ENCODE assay signal across 26 mouse cellular contexts in the genomic region with DNA sequence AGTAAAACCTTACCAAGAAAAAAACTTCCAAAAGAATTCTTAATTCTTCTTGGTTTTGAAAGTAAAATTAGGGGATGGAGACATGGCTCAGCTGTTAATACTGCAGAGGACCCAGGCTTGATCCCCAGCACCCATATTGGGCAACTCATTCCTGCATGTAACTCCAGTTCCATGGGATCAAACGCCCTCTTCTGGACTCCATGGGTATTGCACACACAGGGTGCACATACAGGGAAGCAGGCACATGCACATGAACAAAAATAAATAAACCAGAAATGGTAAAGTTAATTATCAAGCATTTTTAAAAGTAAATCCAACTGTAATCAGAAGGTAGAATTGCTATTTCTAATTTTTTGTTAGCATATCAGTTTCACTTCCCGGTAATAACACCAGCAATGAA. TPM values are rescaled to one million over a fixed set of nuclear protein-coding genes. Genes with fewer than 3 reads are reported as not detected.
DNase-seq lines count a peak whose midpoint lies in the region; ATAC-seq and TF ChIP-seq lines count a peak whose summit lies in the region.
"Had no signal": no experiment of that assay in that cellular context is flagged by ENCODE, and none has a peak within 500 bp of the region (broad histone marks: within the 10 kb centered on the region; RNA-seq: fewer than 3 reads in every experiment).

No protein-coding gene starts in this region.

- no peak overlapping the region for H3K4me2 ChIP-seq in hindbrain, postnatal 0 days (ENCODE audit: low read depth, low read length)
- no peak overlapping the region for H3K4me2 ChIP-seq in hindbrain, embryonic 16.5 days (ENCODE audit: low read length)
- H3K4me2 ChIP-seq in lung, embryonic 14.5 days: no peak overlapping the region
- H3K4me2 ChIP-seq: embryonic facial prominence, embryonic 15.5 days; hindbrain, embryonic 15.5 days; liver, embryonic 12.5 days; neural tube, embryonic 15.5 days had no signal

- no peak overlapping the region for H3K27ac ChIP-seq in hindbrain, postnatal 0 days
- no peak overlapping the region for H3K27ac ChIP-seq in hindbrain, embryonic 16.5 days (ENCODE audit: low read depth, low read length)
- no peak overlapping the region for H3K27ac ChIP-seq in lung, embryonic 14.5 days (ENCODE audit: low read depth)
- no peak overlapping the region for H3K27ac ChIP-seq in ES-E14 (ENCODE audit: insufficient read depth, low read depth, low read length, poor library complexity, severe bottlenecking)
- H3K27ac ChIP-seq in cortical plate, adult 2 months (ENCODE audit: insufficient read depth, low read length): no peak overlapping the region
- no peak overlapping the region for H3K27ac ChIP-seq in embryonic facial prominence, embryonic 10.5 days (replicated peaks)
- H3K27ac ChIP-seq: embryonic facial prominence, embryonic 15.5 days; hindbrain, embryonic 15.5 days; limb, embryonic 10.5 days; liver, embryonic 12.5 days; neural tube, embryonic 15.5 days had no signal

- peak; percentile 21; the same call in 1 of the 2 replicates for TF ChIP-seq CTCF in hindbrain, postnatal 0 days (IDR thresholded peaks at IDR 0.05; ENCODE audit: low read depth)
- peak; percentile 33 for TF ChIP-seq CTCF in lung, embryonic 14.5 days (IDR thresholded peaks at IDR 0.05; ENCODE audit: low read depth)
- 0 out of 2 replicates have a peak, but pooled peaks have one; percentile 5 for TF ChIP-seq CTCF in cortical plate, adult 2 months (IDR thresholded peaks at IDR 0.05; ENCODE audit: extremely low read depth, insufficient read depth, low read length)

- ATAC-seq in hindbrain, postnatal 0 days: no peak
- no peak for ATAC-seq in hindbrain, embryonic 16.5 days
- ATAC-seq in lung, embryonic 14.5 days (ENCODE audit: insufficient read depth): no peak
- ATAC-seq: activated CD4-positive, CD25-positive, alpha-beta regulatory T cell, adult 4 months; liver, embryonic 12.5 days had no signal

- H3K36me3 ChIP-seq in hindbrain, postnatal 0 days (ENCODE audit: insufficient read depth, low read length): no peaks in the 10 kb centered on the region
- H3K36me3 ChIP-seq in hindbrain, embryonic 16.5 days (ENCODE audit: control insufficient read depth, insufficient read depth, low read length): no peaks in the 10 kb centered on the region
- no peaks in the 10 kb centered on the region for H3K36me3 ChIP-seq in lung, embryonic 14.5 days (ENCODE audit: insufficient read depth)
- H3K36me3 ChIP-seq in ES-E14 (ENCODE audit: control insufficient read depth, insufficient read depth, low read length, poor library complexity, severe bottlenecking): no peaks in the 10 kb centered on the region
- H3K36me3 ChIP-seq in embryonic facial prominence, embryonic 10.5 days (replicated peaks): no peaks in the 10 kb centered on the region
- H3K36me3 ChIP-seq: embryonic facial prominence, embryonic 15.5 days; hindbrain, embryonic 15.5 days; limb, embryonic 10.5 days; liver, embryonic 12.5 days; neural tube, embryonic 15.5 days had no signal

- no peaks in the 10 kb centered on the region for H3K4me1 ChIP-seq in hindbrain, postnatal 0 days (ENCODE audit: insufficient read depth, low read length)
- no peaks in the 10 kb centered on the region for H3K4me1 ChIP-seq in hindbrain, embryonic 16.5 days (ENCODE audit: control insufficient read depth, insufficient read depth, low read depth, low read length)
- no peaks in the 10 kb centered on the region for H3K4me1 ChIP-seq in lung, embryonic 14.5 days (ENCODE audit: insufficient read depth)
- H3K4me1 ChIP-seq in ES-E14 (ENCODE audit: control insufficient read depth in 2 of 2, insufficient read depth in 2 of 2, low read length in 2 of 2, poor library complexity in 1 of 2): no peaks in the 10 kb centered on the region
- no peaks in the 10 kb centered on the region for H3K4me1 ChIP-seq in cortical plate, adult 2 months (ENCODE audit: control insufficient read depth, insufficient read depth, low read length)
- no peaks in the 10 kb centered on the region for H3K4me1 ChIP-seq in embryonic facial prominence, embryonic 10.5 days
- H3K4me1 ChIP-seq: hindbrain, embryonic 15.5 days; limb, embryonic 10.5 days; liver, embryonic 12.5 days; neural tube, embryonic 15.5 days had no signal

- in situ Hi-C loops in ES-E14 (cut with MboI; ENCODE audit: low sequenced_read_pairs in 2 of 2, unreplicated experiment in 2 of 2): no loop called here

- 63% methylated on average over 2 of the region's 2 CpGs for WGBS in hindbrain, postnatal 0 days
- WGBS in hindbrain, embryonic 16.5 days: 65% methylated on average over 2 of the region's 2 CpGs
- 62% methylated on average over 2 of the region's 2 CpGs for WGBS in lung, embryonic 14.5 days
- WGBS in embryonic facial prominence, embryonic 10.5 days: 59% methylated on average over 2 of the region's 2 CpGs

- no peak overlapping the region for H3K4me3 ChIP-seq in hindbrain, postnatal 0 days (ENCODE audit: low read length)
- no peak overlapping the region for H3K4me3 ChIP-seq in hindbrain, embryonic 16.5 days (ENCODE audit: low read length)
- H3K4me3 ChIP-seq in lung, embryonic 14.5 days (ENCODE audit: low read depth, low read length): no peak overlapping the region
- no peak overlapping the region for H3K4me3 ChIP-seq in ES-E14 (ENCODE audit: insufficient read depth in 1 of 2, low read depth in 1 of 2, low read length in 2 of 2, poor library complexity in 1 of 2, severe bottlenecking in 1 of 2)
- H3K4me3 ChIP-seq in cortical plate, adult 2 months (ENCODE audit: insufficient read depth, low read length): no peak overlapping the region
- no peak overlapping the region for H3K4me3 ChIP-seq in embryonic facial prominence, embryonic 10.5 days
- H3K4me3 ChIP-seq: embryonic facial prominence, embryonic 15.5 days; hindbrain, embryonic 15.5 days; limb, embryonic 10.5 days; liver, embryonic 12.5 days; myocyte; neural tube, embryonic 15.5 days had no signal

- no peak for TF ChIP-seq POLR2A in cortical plate, adult 2 months (IDR thresholded peaks at IDR 0.05; ENCODE audit: extremely low read depth, insufficient read depth, low read length)

- H3K9me3 ChIP-seq in hindbrain, postnatal 0 days (ENCODE audit: low read length): no peaks in the 10 kb centered on the region
- no peaks in the 10 kb centered on the region for H3K9me3 ChIP-seq in hindbrain, embryonic 16.5 days (ENCODE audit: control insufficient read depth, low read length)
- peaks cover 3% of the 10 kb centered on the region; the same call in 1 of the 2 replicates for H3K9me3 ChIP-seq in lung, embryonic 14.5 days (ENCODE audit: low read depth, low read length)
- no peaks in the 10 kb centered on the region for H3K9me3 ChIP-seq in ES-E14 (ENCODE audit: control insufficient read depth, insufficient read depth, low read depth, low read length)
- no peaks in the 10 kb centered on the region for H3K9me3 ChIP-seq in embryonic facial prominence, embryonic 10.5 days
- H3K9me3 ChIP-seq: embryonic facial prominence, embryonic 15.5 days; hindbrain, embryonic 15.5 days; limb, embryonic 10.5 days; neural tube, embryonic 15.5 days had no signal

- no peak for DNase-seq in hindbrain, postnatal 0 days (ENCODE audit: low spot score)
- DNase-seq in lung, embryonic 14.5 days: no peak
- no peak for DNase-seq in lung, postnatal 36 days
- peak; percentile 17 for DNase-seq in ES-E14 (ENCODE audit: low read depth, low spot score)
- DNase-seq in embryonic facial prominence, embryonic 10.5 days (ENCODE audit: low spot score): no peak
- no peak for DNase-seq in cerebellum, postnatal 10 days
- DNase-seq: adrenal gland, postnatal 10 days; cerebellum, adult 9-11 months; embryo, embryonic 11 days; heart, postnatal 4 days; kidney, adult 18-20 months; kidney, postnatal 14 days; midbrain, embryonic 14.5 days; right cerebral cortex, postnatal 25 days; thymus, postnatal 14 days had no signal

- no peak overlapping the region for H3K9ac ChIP-seq in hindbrain, postnatal 0 days (replicated peaks; ENCODE audit: low read length)
- H3K9ac ChIP-seq in hindbrain, embryonic 16.5 days (ENCODE audit: low read depth, low read length): no peak overlapping the region
- no peak overlapping the region for H3K9ac ChIP-seq in lung, embryonic 14.5 days
- no peak overlapping the region for H3K9ac ChIP-seq in ES-E14 (ENCODE audit: insufficient read depth, low read depth, low read length, poor library complexity, severe bottlenecking)
- H3K9ac ChIP-seq: embryonic facial prominence, embryonic 15.5 days; hindbrain, embryonic 15.5 days; liver, embryonic 12.5 days; neural tube, embryonic 15.5 days had no signal

- no peaks in the 10 kb centered on the region for H3K27me3 ChIP-seq in hindbrain, postnatal 0 days (ENCODE audit: insufficient read depth, low read length)
- H3K27me3 ChIP-seq in hindbrain, embryonic 16.5 days (replicated peaks; ENCODE audit: control insufficient read depth, insufficient read depth, low read length): no peaks in the 10 kb centered on the region
- no peaks in the 10 kb centered on the region for H3K27me3 ChIP-seq in lung, embryonic 14.5 days (ENCODE audit: insufficient read depth, low read length)
- no peaks in the 10 kb centered on the region for H3K27me3 ChIP-seq in embryonic facial prominence, embryonic 10.5 days (replicated peaks; ENCODE audit: low read depth, poor library complexity, severe bottlenecking)
- H3K27me3 ChIP-seq: embryonic facial prominence, embryonic 15.5 days; hindbrain, embryonic 15.5 days; liver, embryonic 12.5 days; neural tube, embryonic 15.5 days had no signal

TF ChIP-seq in ES-E14, 5 proteins besides CTCF, POLR2A, EP300 and RAD21 (continues in another document):
- no peak for TF ChIP-seq MAFK (IDR thresholded peaks at IDR 0.05; ENCODE audit: insufficient read depth, low read depth, low read length)
- TF ChIP-seq ZNF384 (IDR thresholded peaks at IDR 0.05; ENCODE audit: low read depth, low read length): no peak
- TF ChIP-seq ZC3H11A (IDR thresholded peaks at IDR 0.05; ENCODE audit: borderline replicate concordance, low read depth, low read length): no peak; the same call in 1 of the 2 replicates

RNA-seq across cellular contexts. Expression of gene Sfr1, which starts 15.3 kb away (rescaled TPM):
- total RNA-seq in hindbrain, postnatal 0 days (2014; rRNA removed): 38.9 and 43.2 TPM in 2 replicates
- 188 and 200 TPM in 2 replicates for polyA plus RNA-seq in hindbrain, postnatal 0 days (2015; fragmentation: Nextera tagmentation; extraction: Ambion mirVana)
- 157 and 163 TPM in 2 replicates for polyA plus RNA-seq in hindbrain, embryonic 16.5 days (2015; fragmentation: Nextera tagmentation; extraction: Ambion mirVana)
- polyA plus RNA-seq in lung, embryonic 14.5 days (2014; fragmentation: Nextera tagmentation; extraction: Ambion mirVana): 283 and 284 TPM in 2 replicates
- total RNA-seq in ES-E14 (2012; rRNA removed): 54.3 and 85.8 TPM in 2 replicates
- 64.9 and 69.6 TPM in 2 replicates for polyA plus RNA-seq in cortical plate, adult 2 months (2012; rRNA removed)
- polyA plus RNA-seq in embryonic facial prominence, embryonic 10.5 days (2016; fragmentation: Nextera tagmentation; extraction: Ambion mirVana): 287 and 300 TPM in 2 replicates

RNA-seq across cellular contexts. Expression of gene Col17a1, which starts 24.2 kb away (rescaled TPM):
- total RNA-seq in hindbrain, postnatal 0 days (2014; rRNA removed): 0.47 and 0.83 TPM in 2 replicates
- polyA plus RNA-seq in hindbrain, postnatal 0 days (2015; fragmentation: Nextera tagmentation; extraction: Ambion mirVana): 0.42 and 0.61 TPM in 2 replicates
- 0.39 and 0.44 TPM in 2 replicates for polyA plus RNA-seq in hindbrain, embryonic 16.5 days (2015; fragmentation: Nextera tagmentation; extraction: Ambion mirVana)
- 1.8 TPM in 2 replicates for polyA plus RNA-seq in lung, embryonic 14.5 days (2014; fragmentation: Nextera tagmentation; extraction: Ambion mirVana)
- total RNA-seq in ES-E14 (2012; rRNA removed): 1.5 and 3.5 TPM in 2 replicates
- polyA plus RNA-seq in cortical plate, adult 2 months (2012; rRNA removed): 0.38 and 0.90 TPM in 2 replicates
- 0.40 and 1.6 TPM in 2 replicates for polyA plus RNA-seq in embryonic facial prominence, embryonic 10.5 days (2016; fragmentation: Nextera tagmentation; extraction: Ambion mirVana)
- total RNA-seq: granulocyte monocyte progenitor cell, adult 5-6 weeks; megakaryocyte, adult 5-6 weeks had no signal
- polyA plus RNA-seq: activated CD4-positive, CD25-positive, alpha-beta regulatory T cell, adult 4 months had no signal
